Mouse (Mus musculus) CH12.LX (cell line): ENCODE measurements around the gene Pgap3.

Experiments used
- BHLHE40 ChIP-seq: IDR thresholded peaks from 2 replicates; pipeline ENCODE4 v1.6.1; 2011; ENCODE audit warnings: mild to moderate bottlenecking, low read depth, low read length, improper control_type of control experiment
- CTCF ChIP-seq, 2 experiments: IDR thresholded peaks in 1 of 2; conservative IDR thresholded peaks in 1 of 2; 2 replicates each; pipeline ENCODE4 v1.5.1; 2011 to 2012; ENCODE audit warnings: low read depth in 2 of 2, low read length in 2 of 2, improper control_type of control experiment in 1 of 2, inconsistent platforms in 1 of 2, mild to moderate bottlenecking in 1 of 2, moderate library complexity in 1 of 2
- EP300 ChIP-seq: IDR thresholded peaks from 2 replicates; pipeline ENCODE4 v1.6.1; 2011; ENCODE audit warnings: low read length, improper control_type of control experiment
- KAT2A ChIP-seq: IDR thresholded peaks from 2 replicates; pipeline ENCODE4 v1.6.1; 2012; ENCODE audit warnings: low read length, improper control_type of control experiment, inconsistent platforms; ENCODE audit not compliant: insufficient replicate concordance
- POLR2A ChIP-seq: IDR thresholded peaks from 2 replicates; pipeline ENCODE4 v1.6.1; 2011; ENCODE audit warnings: low read depth, mild to moderate bottlenecking, improper control_type of control experiment, low read length
- RCOR1 ChIP-seq: conservative IDR thresholded peaks from 2 replicates; pipeline ENCODE4 v1.6.1; 2012; ENCODE audit warnings: low read depth, mild to moderate bottlenecking, inconsistent platforms, low read length, improper control_type of control experiment
- TCF12 ChIP-seq: IDR thresholded peaks from 2 replicates; pipeline ENCODE4 v1.6.1; 2014; ENCODE audit warnings: low read depth, mild to moderate bottlenecking, inconsistent platforms, low read length, improper control_type of control experiment
- USF2 ChIP-seq: conservative IDR thresholded peaks from 2 replicates; pipeline ENCODE4 v1.6.1; 2011; ENCODE audit warnings: low read depth, low read length, improper control_type of control experiment
- ZMIZ1 ChIP-seq: IDR thresholded peaks from 2 replicates; pipeline ENCODE4 v1.6.1; 2012; ENCODE audit warnings: low read depth, mild to moderate bottlenecking, inconsistent platforms, low read length, improper control_type of control experiment
- ZNF384 ChIP-seq: IDR thresholded peaks from 2 replicates; pipeline ENCODE4 v1.6.1; 2012; ENCODE audit warnings: low read depth, low read length, improper control_type of control experiment, inconsistent platforms

GRCm38 (mm10) chr11:98390141-98390540, 10.1 kb downstream of the Pgap3 start:
- TF ChIP-seq EP300 (no peak), KAT2A (no peak), CTCF (conservative IDR thresholded peaks at IDR 0.05 in 1 of 2, IDR thresholded peaks at IDR 0.05 in 1 of 2; ENCODE audit: low read depth in 2 of 2, low read length in 2 of 2) (no peak), ZMIZ1 (no peak), USF2 (no peak), POLR2A (no peak), TCF12 (no peak), BHLHE40 (no peak), ZNF384 (no peak), RCOR1 (no peak)
